Mouse (Mus musculus): ENCODE results near the gene Gm45713.

GRCm38 (mm10) chr7:45121404-45121803 is 14.6 kb downstream of the Gm45713 start:
- TF ChIP-seq CTCF (IDR thresholded peaks at IDR 0.05; ENCODE audit: extremely low read depth, insufficient read depth, low read length): no peak
- TF ChIP-seq POLR2A (IDR thresholded peaks at IDR 0.05; ENCODE audit: extremely low read depth, insufficient read depth, low read length): 0 out of 2 replicates have a peak, but pooled peaks have one; percentile 35
